Mouse (Mus musculus): Measurements from ENCODE around the gene Il19.

DNA sequence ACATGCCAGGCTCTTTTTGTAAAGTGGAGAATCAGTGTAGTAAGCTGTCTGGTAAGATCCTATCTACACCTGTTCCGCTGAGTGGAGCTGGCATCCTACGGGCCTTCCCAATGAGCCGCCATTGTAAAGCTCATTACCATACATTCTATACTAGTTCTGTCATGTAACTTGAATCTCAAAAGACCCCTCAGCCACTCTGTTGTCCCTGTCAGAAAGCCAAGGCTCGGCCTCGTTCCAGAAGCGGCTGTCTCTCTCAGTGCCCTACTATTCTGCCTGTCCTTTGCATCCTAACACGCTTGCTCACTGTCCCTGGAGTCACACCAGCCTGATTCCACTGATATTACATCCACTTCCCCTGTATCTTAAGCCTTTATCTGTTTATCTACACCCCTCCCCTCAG, 1.7 kb downstream of the Il19 start:
- TF ChIP-seq EP300 (IDR thresholded peaks at IDR 0.05) (no peak), CTCF (IDR thresholded peaks at IDR 0.05) (no peak)

Data from lung, postnatal 0 days (tissue).